Mouse (Mus musculus): Measurements from ENCODE around the gene Atraid. TPM values are rescaled to one million over a fixed set of nuclear protein-coding genes. Genes with fewer than 3 reads are reported as not detected.
"Not testable (repeated sequence)": the region's sequence is repeated elsewhere in the genome, so short reads cannot be mapped to it uniquely, and the experiment has no call there.

Atraid gene
- polyA plus RNA-seq, 1 experiment from 2014 or later = 164 TPM

DNA sequence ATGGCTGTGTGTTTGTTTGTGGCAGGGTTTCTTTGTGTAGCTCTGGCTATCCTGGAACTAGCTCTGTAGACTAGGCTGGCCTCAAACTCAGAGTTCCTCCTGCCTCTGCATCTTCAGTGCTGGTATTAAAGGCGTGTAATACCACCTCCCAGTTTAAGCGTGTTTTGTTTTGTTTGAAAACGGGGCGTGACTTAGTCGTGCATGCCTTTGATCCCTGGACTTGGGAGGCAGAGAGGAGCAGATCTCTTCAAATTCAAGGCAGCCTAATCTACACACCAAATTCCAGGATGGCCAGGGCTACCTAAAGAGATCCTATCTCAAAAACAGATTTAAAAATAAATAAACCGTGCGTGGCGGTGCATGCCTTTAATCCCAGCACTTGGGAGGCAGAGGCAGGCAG is 16.6 kb upstream of the Atraid start:
- Histone ChIP-seq H3K36me3 (no peaks in the 10 kb centered on the region), H3K4me3 (replicated peaks) (no peak overlapping the region)

DNA sequence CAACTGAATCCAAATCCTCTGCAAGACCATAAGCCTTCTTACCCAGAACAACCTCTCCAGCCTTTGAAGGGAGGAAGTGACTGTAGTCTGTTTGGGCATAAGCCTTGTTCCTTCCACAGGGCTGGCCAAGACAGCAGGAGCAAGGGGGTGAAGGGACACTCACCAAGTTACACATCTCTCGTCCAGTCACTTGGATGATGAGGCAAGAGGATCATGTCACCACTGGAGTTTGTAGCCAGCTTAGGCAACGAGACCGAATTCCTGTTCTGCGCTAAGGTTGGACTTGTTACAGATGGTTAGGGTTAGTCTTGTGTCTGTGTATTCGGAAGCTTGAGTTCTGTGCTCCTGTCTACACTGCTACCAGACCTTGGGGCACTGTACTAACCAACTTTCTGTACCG is 13.4 kb upstream of the Atraid start:
- no peak for ATAC-seq
- no peak overlapping the region for H3K27ac ChIP-seq
- H3K4me3 ChIP-seq (replicated peaks) = no peak overlapping the region
- no peaks in the 10 kb centered on the region for H3K36me3 ChIP-seq
- H3K27me3 ChIP-seq (replicated peaks) = no peaks in the 10 kb centered on the region
- no peak overlapping the region for H3K9ac ChIP-seq
- H3K4me1 ChIP-seq (replicated peaks) = no peaks in the 10 kb centered on the region
- no peaks in the 10 kb centered on the region for H3K9me3 ChIP-seq
- 89% methylated on average over 6 of the region's 6 CpGs for WGBS
- no peak overlapping the region for H3K4me2 ChIP-seq (replicated peaks)

More for the DNA sequence above, 16.6 kb upstream of the Atraid start:
- H3K9me3 ChIP-seq = no peaks in the 10 kb centered on the region
- 82% methylated on average over 8 of the region's 8 CpGs for WGBS
- H3K9ac ChIP-seq = no peak overlapping the region
- H3K27ac ChIP-seq = no peak overlapping the region
- no peak for ATAC-seq
- no peaks in the 10 kb centered on the region for H3K27me3 ChIP-seq (replicated peaks)
- no peak overlapping the region for H3K4me2 ChIP-seq (replicated peaks)
- H3K4me1 ChIP-seq (replicated peaks) = no peaks in the 10 kb centered on the region

DNA sequence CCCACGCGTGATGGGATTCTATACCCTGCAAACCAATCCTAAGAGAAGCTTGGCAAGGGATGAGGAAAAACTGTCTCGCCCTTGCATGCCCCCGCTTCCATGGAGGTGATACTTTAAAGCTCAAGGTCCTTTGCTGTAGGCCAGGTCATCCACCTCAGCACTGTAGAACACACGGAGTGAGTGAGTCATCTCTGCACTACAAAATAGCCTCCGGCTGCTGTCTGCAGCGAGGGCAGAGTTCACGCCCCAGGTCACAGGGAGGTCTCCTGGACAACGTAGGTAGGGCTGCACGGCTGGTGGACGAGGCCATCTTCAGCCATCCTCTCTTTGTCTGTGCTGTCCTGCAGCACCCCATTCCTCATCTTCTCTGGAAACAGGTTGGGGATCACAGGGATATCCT is 11.6 kb upstream of the Atraid start:
- H3K9ac ChIP-seq; ATAC-seq; H3K4me1 ChIP-seq (replicated peaks); H3K27ac ChIP-seq; H3K4me2 ChIP-seq (replicated peaks); H3K9me3 ChIP-seq; H3K36me3 ChIP-seq; H3K4me3 ChIP-seq (replicated peaks); H3K27me3 ChIP-seq (replicated peaks): not testable (repeated sequence)
- 79% methylated on average over 11 of the region's 11 CpGs for WGBS

DNA sequence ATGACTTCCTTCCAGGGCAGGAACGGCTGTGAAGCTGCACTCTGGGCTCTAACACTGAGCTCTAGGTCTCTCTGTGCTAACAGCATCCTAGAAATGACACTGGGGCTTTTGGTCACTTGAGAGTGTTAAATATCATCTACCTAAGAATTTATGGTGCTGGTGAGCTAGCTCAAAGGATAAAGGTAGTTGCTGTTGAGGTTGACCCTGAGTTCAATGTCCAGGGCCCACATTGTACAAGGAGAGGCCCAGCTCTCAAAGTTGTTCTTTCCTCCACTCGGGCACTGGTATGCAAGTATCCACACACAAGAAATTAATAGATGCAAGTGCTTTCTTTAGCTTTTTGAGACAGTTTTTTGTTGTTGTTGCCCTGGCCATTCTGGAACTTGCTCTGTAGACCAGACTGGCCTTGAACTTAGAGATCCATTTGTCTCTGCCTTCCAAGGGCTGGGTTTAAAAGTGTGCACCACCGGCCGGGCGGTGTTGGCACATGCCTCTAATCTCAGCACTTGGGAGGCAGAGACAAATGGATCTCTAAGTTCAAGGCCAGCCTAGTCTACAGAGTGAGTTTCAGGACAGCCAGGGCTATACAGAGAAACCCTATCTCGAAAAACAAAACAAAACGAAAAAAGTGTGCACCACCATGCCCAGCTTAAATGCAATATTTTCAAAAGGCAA is 9.8 kb upstream of the Atraid start:
- Histone ChIP-seq H3K36me3 (peaks cover 3% of the 10 kb centered on the region), H3K4me3 (replicated peaks) (no peak overlapping the region), H3K4me2 (replicated peaks) (no peak overlapping the region), H3K9ac (no peak overlapping the region), H3K27me3 (replicated peaks) (no peaks in the 10 kb centered on the region), H3K27ac (no peak overlapping the region), H3K9me3 (no peaks in the 10 kb centered on the region), H3K4me1 (replicated peaks) (no peaks in the 10 kb centered on the region)
- 79% methylated on average over 7 of the region's 7 CpGs for WGBS
- no peak for ATAC-seq

DNA sequence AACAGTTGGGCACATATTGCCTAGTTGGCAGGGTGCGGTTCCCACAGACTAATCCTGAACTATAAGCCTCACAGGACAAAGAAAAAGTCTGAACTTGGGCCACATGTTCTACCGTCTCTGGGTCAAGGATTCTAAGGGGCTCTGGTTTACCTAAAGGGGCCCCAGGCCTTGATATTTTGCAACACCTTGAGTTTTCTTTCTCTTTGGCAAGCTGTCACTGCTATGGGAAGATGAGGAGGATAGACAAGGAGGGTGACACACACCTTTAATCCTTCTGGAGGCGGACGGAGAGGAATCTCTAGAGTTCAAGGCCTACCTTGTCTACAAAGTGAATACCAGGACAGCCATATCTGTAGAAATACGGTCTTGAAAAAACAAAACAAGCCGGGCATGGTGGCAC is 1.7 kb upstream of the Atraid start:
- Histone ChIP-seq H3K36me3 (peaks cover 4% of the 10 kb centered on the region), H3K27ac (no peak overlapping the region), H3K27me3 (replicated peaks) (no peaks in the 10 kb centered on the region), H3K4me2 (replicated peaks) (no peak overlapping the region), H3K9me3 (no peaks in the 10 kb centered on the region), H3K4me3 (replicated peaks) (no peak overlapping the region), H3K9ac (no peak overlapping the region), H3K4me1 (replicated peaks) (no peaks in the 10 kb centered on the region)
- ATAC-seq = no peak
- 87% methylated on average over 6 of the region's 6 CpGs for WGBS

DNA sequence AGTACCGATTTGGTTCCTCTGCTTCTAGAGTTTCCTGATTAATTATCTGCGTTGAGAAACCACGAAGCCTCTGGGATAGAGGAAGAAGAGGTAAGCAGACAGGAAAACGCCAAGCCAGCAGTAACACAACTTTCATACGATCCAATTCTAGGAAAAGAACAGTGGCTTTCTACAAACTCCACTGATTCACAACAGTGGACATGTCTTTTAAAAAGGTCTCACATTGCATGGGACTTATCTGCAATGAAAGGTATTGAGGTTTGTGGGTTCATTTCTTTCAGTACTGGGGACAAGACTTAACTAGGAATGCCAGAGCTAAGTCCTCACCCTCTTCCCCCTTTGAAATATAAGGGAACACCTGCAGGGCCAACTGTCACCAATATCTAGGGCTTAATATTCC is 1.0 kb upstream of the Atraid start:
- H3K36me3 ChIP-seq = peaks cover 6% of the 10 kb centered on the region; the same call in 1 of the 2 replicates
- 79% methylated on average over 5 of the region's 5 CpGs for WGBS
- no peaks in the 10 kb centered on the region for H3K9me3 ChIP-seq
- no peaks in the 10 kb centered on the region for H3K4me1 ChIP-seq (replicated peaks)
- peak overlapping the region; percentile 75 for H3K4me3 ChIP-seq (replicated peaks)
- no peaks in the 10 kb centered on the region for H3K27me3 ChIP-seq (replicated peaks)
- ATAC-seq = no peak
- peak overlapping the region; percentile 89; the same call in 1 of the 2 replicates for H3K9ac ChIP-seq
- H3K4me2 ChIP-seq (replicated peaks) = peak overlapping the region; percentile 83
- no peak overlapping the region for H3K27ac ChIP-seq

DNA sequence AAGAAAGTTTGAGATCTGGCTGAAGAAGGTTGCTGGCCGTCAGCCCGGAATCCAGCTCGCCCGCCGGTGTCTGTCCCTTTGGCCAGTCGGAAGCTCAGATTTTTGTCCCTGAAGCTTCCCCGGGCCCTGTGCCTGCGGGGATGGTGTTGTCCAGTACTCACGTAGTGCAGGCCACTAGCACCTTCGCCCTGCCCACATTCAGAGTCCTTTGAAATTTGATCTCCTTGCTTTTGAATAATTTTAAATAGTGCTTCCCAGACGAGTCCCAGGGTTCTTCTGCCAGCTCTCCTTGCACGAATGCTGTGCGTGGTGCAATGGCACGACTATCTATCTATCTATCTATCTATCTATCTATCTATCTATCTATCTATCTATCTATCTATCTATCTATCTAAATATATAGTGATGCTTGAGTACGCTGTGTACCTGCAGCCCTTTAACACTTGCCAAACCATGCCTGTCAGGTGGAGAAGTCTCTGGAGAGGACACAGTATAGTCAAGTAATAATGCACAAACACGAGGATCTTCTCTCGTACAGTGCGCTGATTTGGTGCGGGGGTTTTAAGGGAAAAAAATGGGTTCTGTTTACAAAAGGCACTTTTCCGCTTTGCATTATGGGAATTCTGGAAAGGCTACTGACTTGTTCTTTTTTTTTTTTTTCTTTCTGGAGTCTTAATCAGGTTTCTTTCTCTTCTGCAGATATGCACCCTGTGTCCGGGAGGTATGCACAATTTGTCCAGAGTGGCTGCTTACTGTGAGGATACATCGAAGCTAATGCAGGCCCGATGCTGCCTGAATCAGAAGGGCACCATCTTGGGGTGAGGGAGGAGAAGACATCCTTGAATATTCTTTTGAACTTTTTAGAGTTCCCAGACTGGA is 890 bp downstream of the Atraid start, which contains the start of gene Slc5a6:
TSS of gene Slc5a6 (minus strand) at position 162 of the 879 bp plus-strand sequence.
- 0 out of 2 replicates have a peak, but pooled peaks cover 5% of the 10 kb centered on the region for H3K36me3 ChIP-seq
- peak within 1 kb of the TSS; percentile 83 for H3K4me2 ChIP-seq (replicated peaks)
- H3K9ac ChIP-seq = peak within 1 kb of the TSS; percentile 89
- peak within 1 kb of the TSS; percentile 75 for H3K4me3 ChIP-seq (replicated peaks)
- no peaks in the 10 kb centered on the region; the same call in 1 of the 2 replicates for H3K4me1 ChIP-seq (replicated peaks)
- H3K27me3 ChIP-seq (replicated peaks) = no peaks in the 10 kb centered on the region
- under 1% methylated on average over 23 of the region's 23 CpGs for WGBS
- peak within 1 kb of the TSS; percentile 98 for H3K27ac ChIP-seq
- ATAC-seq = peak; percentile 50
- no peaks in the 10 kb centered on the region for H3K9me3 ChIP-seq

DNA sequence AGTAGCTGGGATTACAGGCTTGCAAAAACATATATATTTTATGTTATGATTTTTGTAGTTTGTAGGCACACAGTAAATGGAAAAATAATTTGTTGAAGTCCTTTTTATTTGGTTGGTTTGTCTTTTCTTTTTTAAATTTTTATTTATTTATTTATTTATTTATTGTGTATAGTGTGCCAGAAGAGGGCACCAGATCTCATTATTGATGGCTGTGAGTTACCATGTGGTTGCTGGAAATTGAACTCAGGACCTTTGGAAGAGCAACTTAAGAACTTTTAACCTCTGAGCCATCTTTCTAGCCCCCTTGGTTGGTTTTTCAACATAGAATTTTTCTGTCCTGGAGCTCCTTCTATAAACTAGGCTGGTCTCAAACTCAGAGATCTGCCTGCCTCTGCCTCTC is 2.3 kb downstream of the Atraid start:
- no peak overlapping the region for H3K4me3 ChIP-seq (replicated peaks)
- peaks cover 3% of the 10 kb centered on the region for H3K4me1 ChIP-seq (replicated peaks)
- ATAC-seq = no peak
- 0 out of 2 replicates have a peak, but pooled peaks cover 5% of the 10 kb centered on the region for H3K36me3 ChIP-seq
- H3K9ac ChIP-seq = no peak overlapping the region
- H3K27ac ChIP-seq = no peak overlapping the region
- H3K27me3 ChIP-seq (replicated peaks) = no peaks in the 10 kb centered on the region
- no peaks in the 10 kb centered on the region for H3K9me3 ChIP-seq
- H3K4me2 ChIP-seq (replicated peaks) = no peak overlapping the region

DNA sequence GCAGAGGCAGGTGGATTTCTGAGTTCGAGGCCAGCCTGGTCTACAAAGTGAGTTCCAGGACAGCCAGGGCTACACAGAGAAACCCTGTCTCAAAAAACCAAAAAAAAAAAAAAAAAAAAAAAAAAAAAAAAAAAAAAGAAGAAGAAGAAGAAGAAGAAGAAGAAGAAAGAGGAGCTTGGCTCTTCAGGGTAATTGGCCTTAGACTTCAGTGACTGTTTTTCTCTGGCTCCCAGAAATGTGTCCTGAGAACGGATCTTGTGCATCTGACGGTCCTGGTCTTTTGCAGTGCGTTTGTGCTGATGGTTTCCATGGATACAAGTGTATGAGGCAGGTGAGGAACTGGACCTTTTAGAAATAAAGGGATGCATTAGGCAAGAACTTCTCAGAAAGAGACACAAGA is 5.6 kb downstream of the Atraid start:
- H3K27me3 ChIP-seq (replicated peaks); H3K4me1 ChIP-seq (replicated peaks); H3K36me3 ChIP-seq; H3K9me3 ChIP-seq; ATAC-seq: not testable (repeated sequence)
- WGBS = 43% methylated on average over 4 of the region's 4 CpGs
- peak overlapping the region; percentile 58 for H3K27ac ChIP-seq
- H3K4me2 ChIP-seq (replicated peaks) = peak overlapping the region; percentile 94
- H3K4me3 ChIP-seq (replicated peaks) = peak overlapping the region; percentile 69
- peak overlapping the region; percentile 77 for H3K9ac ChIP-seq

DNA sequence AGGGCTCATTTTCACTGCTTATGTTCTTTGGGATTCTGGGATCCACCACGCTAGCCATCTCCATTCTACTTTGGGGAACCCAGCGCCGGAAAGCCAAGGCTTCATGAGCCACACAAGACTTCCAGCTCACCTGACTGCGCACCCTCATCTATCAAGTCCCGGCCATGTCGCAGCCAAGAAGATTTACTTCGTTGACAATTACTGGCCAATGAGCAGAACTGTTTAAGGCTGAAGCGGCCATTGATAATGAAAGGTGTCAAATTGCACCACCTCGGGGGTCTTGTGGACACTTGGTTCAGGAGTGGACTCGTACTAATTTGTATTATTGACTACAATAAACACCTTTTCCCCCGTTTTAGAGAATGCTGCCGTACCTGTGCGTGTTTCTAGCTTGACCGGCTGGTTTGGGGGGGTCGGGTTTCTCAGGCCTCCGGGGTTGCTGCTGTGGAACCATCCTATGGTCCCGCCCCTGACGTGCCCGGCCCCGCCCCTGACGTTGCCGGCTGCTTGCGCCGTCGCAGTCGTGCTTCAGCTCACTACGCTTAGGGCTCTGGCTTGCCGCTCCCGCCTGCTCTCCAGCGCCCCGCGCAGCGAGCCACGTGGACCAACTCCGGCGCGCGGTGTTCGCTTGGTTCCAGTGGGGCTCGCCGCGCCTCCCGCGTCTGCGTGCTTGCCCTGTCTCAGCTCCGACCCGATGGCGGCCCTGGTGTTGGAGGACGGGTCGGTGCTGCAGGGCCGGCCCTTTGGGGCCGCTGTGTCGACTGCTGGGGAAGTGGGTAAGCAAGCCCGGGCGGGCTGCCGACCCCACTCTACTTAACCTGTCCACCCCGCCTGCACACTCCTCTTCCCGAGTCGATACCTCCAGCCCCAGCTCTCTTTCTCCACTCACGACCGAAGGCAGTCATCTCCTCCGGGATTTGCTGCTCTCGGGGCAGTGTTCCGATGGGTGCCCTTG is 6.4 kb downstream of the Atraid start, which contains the start of gene Cad:
TSS of gene Cad (plus strand) at position 520 of the 955 bp plus-strand sequence.
- no peaks in the 10 kb centered on the region for H3K9me3 ChIP-seq
- H3K4me1 ChIP-seq (replicated peaks) = peaks cover 7% of the 10 kb centered on the region
- WGBS = under 1% methylated on average over 64 of the region's 64 CpGs
- H3K4me3 ChIP-seq (replicated peaks) = peak within 1 kb of the TSS; percentile 69
- peaks cover 12% of the 10 kb centered on the region for H3K36me3 ChIP-seq
- peak; percentile 99 for ATAC-seq
- H3K27me3 ChIP-seq (replicated peaks) = no peaks in the 10 kb centered on the region
- peak within 1 kb of the TSS; percentile 70 for H3K27ac ChIP-seq
- H3K4me2 ChIP-seq (replicated peaks) = peak within 1 kb of the TSS; percentile 94
- peak within 1 kb of the TSS; percentile 77 for H3K9ac ChIP-seq

DNA sequence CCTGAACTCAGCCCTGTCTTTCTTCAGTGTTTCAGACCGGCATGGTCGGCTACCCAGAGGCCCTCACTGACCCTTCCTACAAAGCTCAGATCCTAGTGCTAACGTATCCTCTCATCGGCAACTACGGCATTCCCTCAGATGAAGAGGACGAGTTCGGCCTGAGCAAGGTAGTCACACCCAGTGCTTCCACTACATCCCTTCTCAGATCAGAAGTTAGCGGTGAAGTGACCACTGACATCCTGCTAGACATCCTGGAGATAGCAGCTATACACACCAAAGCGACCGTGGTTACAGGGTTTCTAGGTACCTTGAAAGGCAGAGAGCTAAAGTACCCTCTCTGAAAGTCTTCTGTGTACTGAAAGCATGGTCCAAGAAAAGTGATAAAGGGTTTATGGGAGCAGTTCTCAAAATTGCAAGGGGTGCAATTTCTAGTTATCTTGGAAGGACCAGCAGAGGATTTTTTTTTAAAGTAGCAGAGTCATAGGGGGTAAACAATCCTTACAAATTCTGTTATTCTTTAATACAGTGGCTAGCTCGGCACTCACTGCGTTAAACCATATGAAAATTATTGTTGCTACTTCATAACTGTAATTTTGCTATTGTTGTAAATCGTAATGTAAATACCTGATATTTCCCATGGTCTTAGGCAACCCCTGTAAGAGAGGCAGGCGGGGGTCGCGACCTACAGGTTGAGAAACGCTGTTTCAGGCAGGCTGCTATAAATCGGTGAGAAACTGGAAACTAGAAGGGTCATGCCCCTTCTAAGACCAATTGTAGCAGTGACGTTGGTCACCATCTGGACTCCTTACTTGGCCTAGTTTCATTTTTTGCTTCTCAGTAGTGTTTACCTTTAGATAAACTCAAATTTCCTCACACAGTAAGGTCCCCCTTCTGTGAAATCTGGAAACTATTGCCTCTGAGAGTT is 7.4 kb downstream of the Atraid start:
- H3K36me3 ChIP-seq = peaks cover 22% of the 10 kb centered on the region
- peak overlapping the region; percentile 77 for H3K9ac ChIP-seq
- H3K9me3 ChIP-seq = no peaks in the 10 kb centered on the region
- peak overlapping the region; percentile 69 for H3K4me3 ChIP-seq (replicated peaks)
- H3K4me2 ChIP-seq (replicated peaks) = peak overlapping the region; percentile 94
- 18% methylated on average over 19 of the region's 19 CpGs for WGBS
- H3K4me1 ChIP-seq (replicated peaks) = peaks cover 7% of the 10 kb centered on the region
- ATAC-seq = peak; percentile 54
- no peaks in the 10 kb centered on the region for H3K27me3 ChIP-seq (replicated peaks)
- H3K27ac ChIP-seq = peak overlapping the region; percentile 70
